Mouse (Mus musculus) lung, postnatal 0 days (tissue): ENCODE measurements around the gene Olfr223.
"Not testable (repeated sequence)": the region's sequence is repeated elsewhere in the genome, so short reads cannot be mapped to it uniquely, and the experiment has no call there.

Experiments used
- CTCF ChIP-seq: IDR thresholded peaks from 2 replicates; pipeline ENCODE4 v1.5.1; 2016; ENCODE audit warnings: antibody characterized with exemption, mild to moderate bottlenecking
- EP300 ChIP-seq: IDR thresholded peaks from 2 replicates; pipeline ENCODE4 v1.6.1; 2016; ENCODE audit warnings: antibody characterized with exemption, mild to moderate bottlenecking, control low read depth

DNA sequence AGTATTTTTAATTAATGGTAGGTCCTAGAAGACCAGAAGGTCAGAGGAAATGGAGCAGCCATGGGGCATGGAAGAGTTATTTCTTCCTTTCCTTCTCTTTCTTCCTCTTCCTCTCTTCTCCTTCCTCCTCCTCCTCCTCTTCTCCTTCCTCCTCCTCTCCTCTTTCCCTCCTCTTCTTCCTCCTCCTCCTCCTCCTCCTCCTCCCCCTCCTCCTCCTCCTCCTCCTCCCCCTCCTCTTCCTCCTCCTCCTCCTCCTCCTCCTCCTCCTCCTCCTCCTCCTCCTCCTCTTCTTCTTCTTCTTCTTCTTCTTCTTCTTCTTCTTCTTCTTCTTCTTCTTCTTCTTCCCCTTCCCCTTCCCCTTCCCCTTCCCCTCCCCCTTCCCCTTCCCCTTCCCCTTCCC, 17.0 kb downstream of the Olfr223 start, which contains the start of gene Olfr222:
- TF ChIP-seq CTCF, EP300: not testable (repeated sequence)
